16 mouse cellular contexts compared by ENCODE assay signal in the genomic region with DNA sequence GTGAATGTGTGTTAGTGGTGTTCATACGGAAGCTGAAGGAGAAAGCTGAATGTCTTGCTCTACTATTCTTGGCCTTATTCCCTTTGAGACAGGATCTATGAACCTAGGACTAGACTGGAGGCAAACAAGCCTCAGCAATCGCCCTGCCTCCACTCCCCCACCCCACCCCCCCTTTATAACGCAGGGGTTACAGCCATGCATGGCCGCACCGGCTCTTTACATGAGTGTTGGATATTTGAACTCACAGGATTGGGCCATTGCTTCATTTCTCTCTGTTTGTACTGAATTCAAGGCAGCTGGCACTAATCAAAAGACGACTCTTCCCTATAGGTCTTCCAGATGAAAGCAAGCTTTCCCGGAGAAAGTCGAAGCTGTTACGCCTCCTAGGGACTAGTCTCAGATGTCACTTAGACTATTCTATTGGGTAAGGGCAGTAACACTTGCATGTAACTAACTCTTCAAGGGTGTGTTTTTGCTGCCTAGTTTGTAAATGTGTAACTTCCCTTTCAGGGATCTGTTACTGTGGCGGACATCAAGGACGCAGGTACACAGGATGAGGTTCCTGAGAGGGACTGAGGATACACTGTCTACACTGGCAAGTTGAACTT. TPM values are rescaled to one million over a fixed set of nuclear protein-coding genes. Genes with fewer than 3 reads are reported as not detected.
A peak's percentile ranks its signal among the peaks of the same experiment; 100 is the strongest.
DNase-seq lines count a peak whose midpoint lies in the region; ATAC-seq lines count a peak whose summit lies in the region.
"Had no signal": no experiment of that assay in that cellular context is flagged by ENCODE, and none has a peak within 500 bp of the region (broad histone marks: within the 10 kb centered on the region; RNA-seq: fewer than 3 reads in every experiment).

No protein-coding gene starts in this region.

- no peak overlapping the region for H3K27ac ChIP-seq in intestine, embryonic 14.5 days (ENCODE audit: low read depth)
- peak overlapping the region; percentile 17 for H3K27ac ChIP-seq in kidney, embryonic 16.5 days (ENCODE audit: low read length)
- peak overlapping the region; percentile 72 for H3K27ac ChIP-seq in liver, embryonic 15.5 days (replicated peaks)
- H3K27ac ChIP-seq in hindbrain, embryonic 10.5 days, result no peak overlapping the region
- H3K27ac ChIP-seq: left cerebral cortex, adult 2 months; midbrain, embryonic 12.5 days had no signal

- no peak overlapping the region for H3K4me3 ChIP-seq in intestine, embryonic 14.5 days (ENCODE audit: low read depth, low read length)
- H3K4me3 ChIP-seq in kidney, embryonic 16.5 days (ENCODE audit: low read length), result no peak overlapping the region
- H3K4me3 ChIP-seq in liver, embryonic 15.5 days (replicated peaks), result peak overlapping the region; percentile 11; the same call in 1 of the 2 replicates
- no peak overlapping the region for H3K4me3 ChIP-seq in hindbrain, embryonic 10.5 days
- H3K4me3 ChIP-seq: left cerebral cortex, adult 2 months; midbrain, embryonic 12.5 days had no signal

- peak; percentile 12 for DNase-seq in embryo, embryonic 11 days
- DNase-seq in embryo, embryonic 9.5 days (ENCODE audit: extremely low spot score), result no peak
- no peak for DNase-seq in intestine, embryonic 14.5 days (ENCODE audit: low spot score)
- no peak for DNase-seq in spleen, postnatal 4 days (ENCODE audit: low spot score in 2 of 2)
- DNase-seq in hindbrain, embryonic 10.5 days (ENCODE audit: low spot score), result no peak
- DNase-seq: adrenal gland, postnatal 36 days; heart, postnatal 36 days; lung, adult 18-20 months; spleen, adult 18-20 months; thymus, adult 2 months had no signal

- ATAC-seq in intestine, embryonic 14.5 days (replicated peaks; ENCODE audit: low FRiP score, low TSS enrichment, low read depth), result no peak
- ATAC-seq in kidney, embryonic 16.5 days (ENCODE audit: low FRiP score, low TSS enrichment), result peak; percentile 12; the same call in 1 of the 2 replicates
- ATAC-seq in liver, embryonic 15.5 days (ENCODE audit: insufficient read depth), result no peak
- ATAC-seq in granulocyte monocyte progenitor cell, adult 5-6 weeks (replicated peaks; ENCODE audit: poor library complexity, severe bottlenecking), result no peak
- ATAC-seq: inflammation-experienced regulatory T-cells, adult 6 months had no signal

- 34% methylated on average over 11 of the region's 11 CpGs for WGBS in intestine, embryonic 14.5 days
- WGBS in kidney, embryonic 16.5 days, result 18% methylated on average over 11 of the region's 11 CpGs
- 41% methylated on average over 11 of the region's 11 CpGs for WGBS in liver, embryonic 15.5 days (ENCODE audit: insufficient replicate concordance)
- WGBS in hindbrain, embryonic 10.5 days, result 31% methylated on average over 11 of the region's 11 CpGs

- H3K9ac ChIP-seq in intestine, embryonic 14.5 days (ENCODE audit: low read length), result no peak overlapping the region
- H3K9ac ChIP-seq in kidney, embryonic 16.5 days (replicated peaks; ENCODE audit: low read length), result 0 out of 2 replicates have a peak overlapping the region, but pooled peaks have one; percentile 26
- no peak overlapping the region for H3K9ac ChIP-seq in liver, embryonic 15.5 days
- H3K9ac ChIP-seq: midbrain, embryonic 12.5 days had no signal

- H3K36me3 ChIP-seq in intestine, embryonic 14.5 days (ENCODE audit: control insufficient read depth, insufficient read depth, low read length), result no peaks in the 10 kb centered on the region
- H3K36me3 ChIP-seq in kidney, embryonic 16.5 days (ENCODE audit: insufficient read depth, low read length), result no peaks in the 10 kb centered on the region
- no peaks in the 10 kb centered on the region for H3K36me3 ChIP-seq in liver, embryonic 15.5 days (replicated peaks)
- no peaks in the 10 kb centered on the region for H3K36me3 ChIP-seq in hindbrain, embryonic 10.5 days
- H3K36me3 ChIP-seq: midbrain, embryonic 12.5 days had no signal

- peaks cover 9% of the 10 kb centered on the region for H3K4me1 ChIP-seq in intestine, embryonic 14.5 days (replicated peaks; ENCODE audit: control insufficient read depth, insufficient read depth, low read length)
- peaks cover 12% of the 10 kb centered on the region for H3K4me1 ChIP-seq in kidney, embryonic 16.5 days (ENCODE audit: insufficient read depth, low read length)
- H3K4me1 ChIP-seq in liver, embryonic 15.5 days (replicated peaks), result peaks cover 22% of the 10 kb centered on the region
- H3K4me1 ChIP-seq in hindbrain, embryonic 10.5 days (replicated peaks), result peaks cover 17% of the 10 kb centered on the region

- 0 out of 2 replicates have a peak overlapping the region, but pooled peaks have one; percentile 23 for H3K4me2 ChIP-seq in intestine, embryonic 14.5 days (ENCODE audit: low read length)
- peak overlapping the region; percentile 33 for H3K4me2 ChIP-seq in kidney, embryonic 16.5 days (replicated peaks; ENCODE audit: low read depth, low read length)
- H3K4me2 ChIP-seq in liver, embryonic 15.5 days, result peak overlapping the region; percentile 34
- H3K4me2 ChIP-seq: midbrain, embryonic 12.5 days had no signal

- H3K9me3 ChIP-seq in intestine, embryonic 14.5 days (ENCODE audit: control insufficient read depth, low read length), result no peaks in the 10 kb centered on the region
- no peaks in the 10 kb centered on the region for H3K9me3 ChIP-seq in kidney, embryonic 16.5 days (ENCODE audit: low read length)
- no peaks in the 10 kb centered on the region for H3K9me3 ChIP-seq in liver, embryonic 15.5 days (replicated peaks)
- no peaks in the 10 kb centered on the region for H3K9me3 ChIP-seq in hindbrain, embryonic 10.5 days
- H3K9me3 ChIP-seq: midbrain, embryonic 12.5 days had no signal

- H3K27me3 ChIP-seq in intestine, embryonic 14.5 days (replicated peaks; ENCODE audit: control insufficient read depth, insufficient read depth, low read length), result no peaks in the 10 kb centered on the region
- H3K27me3 ChIP-seq in kidney, embryonic 16.5 days (ENCODE audit: insufficient read depth, low read length), result no peaks in the 10 kb centered on the region
- H3K27me3 ChIP-seq in liver, embryonic 15.5 days, result no peaks in the 10 kb centered on the region
- H3K27me3 ChIP-seq in hindbrain, embryonic 10.5 days (ENCODE audit: insufficient read depth, poor library complexity, severe bottlenecking), result no peaks in the 10 kb centered on the region
- H3K27me3 ChIP-seq: midbrain, embryonic 12.5 days had no signal

RNA-seq across cellular contexts. Expression of a gene that starts 2.8 kb away (rescaled TPM):
- polyA plus RNA-seq in intestine, embryonic 14.5 days (2014; fragmentation: Nextera tagmentation; extraction: Ambion mirVana), result 391 and 395 TPM in 2 replicates
- 348 and 370 TPM in 2 replicates for polyA plus RNA-seq in kidney, embryonic 16.5 days (2015; fragmentation: Nextera tagmentation; extraction: Ambion mirVana)
- polyA plus RNA-seq in liver, embryonic 15.5 days (2015; fragmentation: Nextera tagmentation; extraction: Ambion mirVana), result 345 and 374 TPM in 2 replicates
- 271 and 351 TPM in 2 replicates for total RNA-seq in granulocyte monocyte progenitor cell, adult 5-6 weeks (2014; fragmentation: Nextera tagmentation)
- total RNA-seq in granulocyte monocyte progenitor cell, adult 5-6 weeks (2017), result 247 and 266 TPM in 2 replicates
- polyA plus RNA-seq in hindbrain, embryonic 10.5 days (2016; fragmentation: Nextera tagmentation; extraction: Ambion mirVana), result 329 and 366 TPM in 2 replicates

RNA-seq across cellular contexts. Expression of a gene that starts 9.2 kb away (rescaled TPM):
- polyA plus RNA-seq in intestine, embryonic 14.5 days (2014; fragmentation: Nextera tagmentation; extraction: Ambion mirVana), result 30.2 and 30.6 TPM in 2 replicates
- polyA plus RNA-seq in kidney, embryonic 16.5 days (2015; fragmentation: Nextera tagmentation; extraction: Ambion mirVana), result 32.9 and 37.1 TPM in 2 replicates
- 13.0 and 14.8 TPM in 2 replicates for polyA plus RNA-seq in liver, embryonic 15.5 days (2015; fragmentation: Nextera tagmentation; extraction: Ambion mirVana)
- 19.6 and 30.8 TPM in 2 replicates for total RNA-seq in granulocyte monocyte progenitor cell, adult 5-6 weeks (2014; fragmentation: Nextera tagmentation)
- total RNA-seq in granulocyte monocyte progenitor cell, adult 5-6 weeks (2017), result 24.7 and 26.2 TPM in 2 replicates
- polyA plus RNA-seq in hindbrain, embryonic 10.5 days (2016; fragmentation: Nextera tagmentation; extraction: Ambion mirVana), result 27.4 and 31.6 TPM in 2 replicates

Comparison
In these comparisons a context has a peak if more than half of its experiments do, and no peak if none do; other contexts are left out.
1. H3K27ac ChIP-seq: peak in kidney, embryonic 16.5 days (single experiment) and liver, embryonic 15.5 days (single experiment); none in intestine, embryonic 14.5 days (single experiment) and hindbrain, embryonic 10.5 days (single experiment).
2. Peak in every context shown above with its lines, with median percentiles within 50 percentile points of each other: H3K4me2 ChIP-seq.